Mouse (Mus musculus) embryo, embryonic 9.5 days (tissue): ENCODE data around the gene Cyp8b1.

Experiments used
- DNase-seq: peaks from one replicate; pipeline ENCODE4 v3.0.0-alpha.2; 2017; ENCODE audit errors: extremely low spot score

Gene Cyp8b1

GRCm38 (mm10) chr9:121916102-121916501 is at the start of gene Cyp8b1:
Gene Cyp8b1 (minus strand): TSS chr9:121916305.
- DNase-seq = no peak

GRCm38 (mm10) chr9:121964941-121965340 is 48.8 kb upstream of the Cyp8b1 start:
- DNase-seq = no peak

GRCm38 (mm10) chr9:121959966-121960635 is 44.0 kb upstream of the Cyp8b1 start:
- DNase-seq = no peak

- no peak for DNase-seq
These were observed 36.5 kb upstream of the Cyp8b1 start for GRCm38 (mm10) chr9:121952596-121952995.

- DNase-seq = no peak
These were observed 35.0 kb upstream of the Cyp8b1 start for GRCm38 (mm10) chr9:121951114-121951423.

GRCm38 (mm10) chr9:121950418-121951113 is 34.5 kb upstream of the Cyp8b1 start, which contains the start of gene Fam198a:
Gene Fam198a (plus strand): TSS chr9:121950988.
- no peak for DNase-seq

GRCm38 (mm10) chr9:121948431-121948830 is 32.3 kb upstream of the Cyp8b1 start:
- DNase-seq = no peak

GRCm38 (mm10) chr9:121947784-121948183 is 31.7 kb upstream of the Cyp8b1 start:
- no peak for DNase-seq

GRCm38 (mm10) chr9:121943628-121944027 is 27.5 kb upstream of the Cyp8b1 start:
- DNase-seq = no peak

- DNase-seq = no peak
These were observed 26.9 kb upstream of the Cyp8b1 start for GRCm38 (mm10) chr9:121943005-121943404.

GRCm38 (mm10) chr9:121937944-121938355 is 21.8 kb upstream of the Cyp8b1 start:
- DNase-seq = peak; percentile 51

- DNase-seq = no peak
These were observed 21.4 kb upstream of the Cyp8b1 start for GRCm38 (mm10) chr9:121937451-121937864.

GRCm38 (mm10) chr9:121936952-121937351 is 20.8 kb upstream of the Cyp8b1 start:
- DNase-seq = no peak

- DNase-seq = no peak
These were observed 18.8 kb upstream of the Cyp8b1 start for GRCm38 (mm10) chr9:121934856-121935255.

- peak; percentile 31 for DNase-seq
These were observed 12.4 kb upstream of the Cyp8b1 start for GRCm38 (mm10) chr9:121928498-121928897.

GRCm38 (mm10) chr9:121927721-121928120 is 11.6 kb upstream of the Cyp8b1 start:
- DNase-seq = no peak

GRCm38 (mm10) chr9:121926634-121927405 is 10.7 kb upstream of the Cyp8b1 start:
- DNase-seq = no peak

- no peak for DNase-seq
These were observed 9.9 kb upstream of the Cyp8b1 start for GRCm38 (mm10) chr9:121925959-121926358.

GRCm38 (mm10) chr9:121924901-121925560 is 8.9 kb upstream of the Cyp8b1 start:
- DNase-seq = no peak

GRCm38 (mm10) chr9:121923906-121924305 is 7.8 kb upstream of the Cyp8b1 start:
- DNase-seq = no peak

GRCm38 (mm10) chr9:121923443-121923842 is 7.3 kb upstream of the Cyp8b1 start:
- no peak for DNase-seq

GRCm38 (mm10) chr9:121919027-121919501 is 3.0 kb upstream of the Cyp8b1 start:
- no peak for DNase-seq
